Mouse (Mus musculus) midbrain, embryonic 14.5 days (tissue): ENCODE results near the gene Plcb1. TPM values are rescaled to one million over a fixed set of nuclear protein-coding genes. Genes with fewer than 3 reads are reported as not detected.

Experiments used
- ATAC-seq: fragments of 200-750 bp; cut with Nextera tagmentation; 2 replicates; pipeline ENCODE4 v1.8.0; 2017; ENCODE audit warnings: moderate number of reproducible peaks, moderate library complexity; ENCODE audit not compliant: low FRiP score, low TSS enrichment
- DNase-seq: peaks from one replicate; pipeline ENCODE4 v3.0.0-alpha.2; 2015
- H3K27ac ChIP-seq: fragments of 300-500 bp; sonication (generic); replicated peaks from 2 replicates; pipeline ENCODE4 v1.5.1; 2014; ENCODE audit warnings: mild to moderate bottlenecking, low read depth, low read length, moderate library complexity
- H3K27me3 ChIP-seq: fragments of 300-500 bp; sonication (generic); 2 replicates; pipeline ENCODE4 v1.6.1; 2014; ENCODE audit warnings: low read length, control low read depth, mixed read lengths; ENCODE audit not compliant: control insufficient read depth, insufficient read depth
- H3K36me3 ChIP-seq: fragments of 300-500 bp; sonication (generic); 2 replicates; pipeline ENCODE4 v1.6.1; 2014; ENCODE audit warnings: low read length, control low read depth; ENCODE audit not compliant: control insufficient read depth, insufficient read depth
- H3K4me1 ChIP-seq: fragments of 300-500 bp; sonication (generic); 2 replicates; pipeline ENCODE4 v1.6.1; 2014; ENCODE audit warnings: mild to moderate bottlenecking, antibody characterized with exemption, low read length, control low read depth; ENCODE audit not compliant: control insufficient read depth, insufficient read depth
- H3K4me2 ChIP-seq: fragments of 300-500 bp; sonication (generic); 2 replicates; pipeline ENCODE4 v1.6.1; 2014; ENCODE audit warnings: mild to moderate bottlenecking, low read length, moderate library complexity
- H3K4me3 ChIP-seq: fragments of 300-500 bp; sonication (generic); replicated peaks from 2 replicates; pipeline ENCODE4 v1.5.1; 2014; ENCODE audit warnings: low read depth, low read length
- H3K9ac ChIP-seq: fragments of 300-500 bp; sonication (generic); replicated peaks from 2 replicates; pipeline ENCODE4 v1.6.1; 2014; ENCODE audit warnings: mild to moderate bottlenecking, low read length, moderate library complexity
- H3K9me3 ChIP-seq: fragments of 300-500 bp; sonication (generic); 2 replicates; pipeline ENCODE4 v1.6.1; 2016; ENCODE audit warnings: low read length, control low read depth, mixed read lengths; ENCODE audit not compliant: control insufficient read depth
- WGBS: fragments of 180-500 bp; shearing (Covaris S2); extraction: QIAGEN DNeasy Blood & Tissue Kit; methylation state at CpG from one replicate; pipeline ENCODE4 v1.1.7; 2014; 5-methylcytosine and 5-hydroxymethylcytosine counted together
- polyA plus RNA-seq: library from polyadenylated mRNA; unstranded; fragments of >200 nt; fragmentation: Nextera tagmentation; extraction: Ambion mirVana; gene quantifications from 2 replicates; pipeline ENCODE4 v1.2.1, GENCODE M21; 2014

The Plcb1 gene
- polyA plus RNA-seq, 1 experiment from 2014 or later, result 30.7 TPM

DNA sequence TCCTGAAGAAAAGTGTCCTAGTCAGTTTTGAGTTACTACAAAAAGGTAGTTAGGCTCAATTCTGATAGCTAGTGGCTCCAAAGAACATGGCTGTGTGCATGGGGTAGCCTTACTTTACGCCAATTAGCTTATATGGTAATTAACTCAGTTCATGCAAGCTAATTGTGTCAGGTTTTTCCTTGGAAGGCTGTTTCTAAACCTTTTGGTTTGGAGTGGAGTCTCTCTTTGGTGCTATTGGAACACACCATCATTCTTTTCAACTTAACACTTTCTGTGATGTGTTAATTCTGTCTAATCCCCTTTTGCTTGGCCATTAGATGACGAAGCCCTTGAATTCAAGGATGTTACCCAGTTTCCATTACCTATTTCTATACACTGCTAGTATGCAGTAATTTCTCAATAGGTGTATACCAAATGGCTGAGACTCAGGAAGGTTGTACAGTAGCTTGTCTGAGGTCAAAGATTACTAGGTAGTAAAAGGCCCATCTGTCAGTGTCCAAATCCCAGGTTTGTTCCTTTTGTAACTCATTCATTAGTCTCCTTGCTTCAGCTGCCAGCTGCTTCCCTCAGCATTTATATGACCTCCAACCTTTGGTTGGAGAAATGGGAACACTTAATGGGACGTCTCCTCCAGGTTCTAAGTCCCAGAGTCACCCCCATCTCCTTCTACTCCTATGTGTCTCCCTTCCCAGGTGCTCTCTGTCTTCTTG, 42.1 kb downstream of the Plcb1 start:
- peaks cover 8% of the 10 kb centered on the region; the same call in 1 of the 2 replicates for H3K4me1 ChIP-seq
- no peak for DNase-seq
- H3K4me3 ChIP-seq, result no peak overlapping the region
- no peaks in the 10 kb centered on the region for H3K27me3 ChIP-seq
- H3K9me3 ChIP-seq, result no peaks in the 10 kb centered on the region
- H3K36me3 ChIP-seq, result no peaks in the 10 kb centered on the region
- 71% methylated on average over 3 of the region's 3 CpGs for WGBS
- no peak for ATAC-seq
- no peak overlapping the region for H3K27ac ChIP-seq
- no peak overlapping the region for H3K9ac ChIP-seq
- H3K4me2 ChIP-seq, result no peak overlapping the region

DNA sequence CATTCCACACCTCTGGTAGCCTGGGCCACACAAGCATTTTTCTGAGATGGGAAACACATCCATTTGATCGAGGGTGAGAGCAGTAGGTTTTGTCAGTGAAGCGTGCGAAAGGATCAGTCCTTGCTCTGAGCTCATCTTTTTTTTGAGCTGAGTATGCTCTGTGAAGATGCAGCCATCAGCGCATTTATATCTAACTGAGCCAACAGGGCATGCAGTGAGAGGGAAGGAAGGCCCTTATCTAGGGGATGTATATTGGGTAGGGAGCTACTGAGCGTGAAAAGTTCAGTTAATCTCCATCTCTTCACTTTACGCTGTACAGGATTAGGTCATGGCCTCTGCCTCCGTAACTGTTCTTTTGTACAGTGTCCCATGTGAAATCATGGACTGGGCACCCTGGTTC, 46.0 kb downstream of the Plcb1 start:
- Histone ChIP-seq H3K4me3 (no peak overlapping the region), H3K4me2 (no peak overlapping the region), H3K27ac (no peak overlapping the region), H3K9me3 (no peaks in the 10 kb centered on the region), H3K4me1 (no peaks in the 10 kb centered on the region), H3K9ac (no peak overlapping the region), H3K27me3 (no peaks in the 10 kb centered on the region), H3K36me3 (no peaks in the 10 kb centered on the region)
- ATAC-seq (no peak), DNase-seq (no peak)
- 87% methylated on average over 7 of the region's 7 CpGs for WGBS

DNA sequence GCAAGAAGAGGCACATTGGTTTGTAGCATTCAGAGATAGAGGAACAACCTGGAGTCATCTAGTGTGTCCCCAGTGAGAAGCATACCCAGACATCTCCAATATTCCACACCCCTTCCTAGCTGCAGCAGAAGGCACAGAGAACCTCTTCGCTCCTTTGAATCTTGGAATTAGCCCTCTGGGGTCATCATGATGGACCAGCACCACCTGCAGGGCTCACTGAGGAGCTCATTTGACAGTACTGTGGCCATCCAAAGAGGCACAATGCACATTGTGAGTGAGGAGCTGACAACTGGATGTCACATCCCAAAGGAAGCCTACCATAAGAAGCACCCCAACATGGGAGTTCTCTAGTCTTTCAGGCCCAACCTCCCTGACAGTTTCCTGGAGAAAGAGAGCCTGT, 50.2 kb downstream of the Plcb1 start:
- H3K9ac ChIP-seq, result no peak overlapping the region
- H3K4me1 ChIP-seq, result no peaks in the 10 kb centered on the region
- no peaks in the 10 kb centered on the region for H3K27me3 ChIP-seq
- DNase-seq, result no peak
- no peak overlapping the region for H3K4me3 ChIP-seq
- ATAC-seq, result no peak
- no peaks in the 10 kb centered on the region for H3K9me3 ChIP-seq
- H3K36me3 ChIP-seq, result no peaks in the 10 kb centered on the region
- H3K27ac ChIP-seq, result no peak overlapping the region
- no peak overlapping the region for H3K4me2 ChIP-seq
- 90% methylated on average over 1 of the region's 1 CpGs for WGBS

DNA sequence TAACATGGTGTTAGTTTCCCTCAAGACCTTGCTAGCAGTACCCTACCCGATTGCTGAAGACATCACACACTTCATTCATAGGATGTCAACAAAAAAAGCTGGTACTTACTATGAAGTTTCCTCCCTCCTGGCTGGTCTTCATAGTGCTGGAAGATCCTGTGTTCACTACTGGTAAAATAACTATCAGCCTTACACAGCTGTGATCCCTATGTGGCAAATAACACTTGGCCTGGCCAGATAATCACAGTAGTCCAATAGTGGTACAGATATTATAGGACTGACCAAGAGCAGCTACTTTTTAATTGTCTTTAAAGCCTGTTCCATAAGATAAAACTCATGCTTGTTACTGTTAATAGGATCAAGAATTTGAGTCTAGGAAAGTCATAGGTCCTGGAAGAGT, 52.3 kb downstream of the Plcb1 start:
- 92% methylated on average over 1 of the region's 1 CpGs for WGBS
- Histone ChIP-seq H3K4me1 (no peaks in the 10 kb centered on the region), H3K4me3 (no peak overlapping the region), H3K9me3 (no peaks in the 10 kb centered on the region), H3K27me3 (no peaks in the 10 kb centered on the region), H3K27ac (no peak overlapping the region), H3K36me3 (no peaks in the 10 kb centered on the region), H3K4me2 (no peak overlapping the region), H3K9ac (no peak overlapping the region)
- ATAC-seq (no peak), DNase-seq (no peak)

DNA sequence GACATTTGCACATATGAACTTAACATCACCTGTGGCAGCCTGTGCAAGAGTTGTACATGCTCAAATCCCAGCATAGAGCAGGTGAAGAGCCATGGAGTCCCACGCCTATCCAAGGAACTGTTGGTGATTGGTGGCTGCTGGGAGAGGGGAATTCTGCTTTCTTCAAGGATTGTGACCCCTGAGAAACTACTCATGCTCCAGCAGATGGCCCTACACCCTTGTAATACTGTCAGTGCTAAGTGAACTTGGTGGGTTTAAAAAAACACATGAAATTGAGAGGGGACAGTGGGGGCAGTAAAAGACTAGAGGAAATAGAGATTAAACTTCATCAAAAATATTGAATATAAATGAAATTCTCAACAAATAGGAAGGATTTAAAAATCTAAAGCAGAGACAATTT, 53.0 kb downstream of the Plcb1 start:
- H3K27ac ChIP-seq, result no peak overlapping the region
- H3K27me3 ChIP-seq, result no peaks in the 10 kb centered on the region
- 80% methylated on average over 1 of the region's 1 CpGs for WGBS
- no peaks in the 10 kb centered on the region for H3K36me3 ChIP-seq
- DNase-seq (no peak), ATAC-seq (no peak)
- H3K4me2 ChIP-seq, result no peak overlapping the region
- no peaks in the 10 kb centered on the region for H3K4me1 ChIP-seq
- H3K9ac ChIP-seq, result no peak overlapping the region
- H3K4me3 ChIP-seq, result no peak overlapping the region
- H3K9me3 ChIP-seq, result no peaks in the 10 kb centered on the region

DNA sequence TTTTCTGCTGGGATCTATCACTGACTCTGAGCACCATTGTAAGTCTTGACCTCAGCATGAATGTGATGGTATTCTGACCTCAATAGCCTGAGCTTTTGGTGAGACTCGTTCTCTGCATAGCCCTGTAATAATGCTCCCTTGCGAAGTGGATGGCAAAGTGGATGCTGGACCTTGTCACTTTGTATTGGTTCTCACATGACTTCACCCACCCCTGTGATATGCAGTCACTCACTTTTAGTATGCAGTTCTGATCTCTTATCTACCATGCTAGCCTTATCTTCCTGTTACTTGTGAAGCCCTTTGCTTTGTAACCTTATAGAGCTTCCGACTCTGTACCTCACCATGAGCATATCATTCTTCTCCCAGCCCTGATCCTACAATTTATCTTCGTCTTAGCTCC, 57.0 kb downstream of the Plcb1 start:
- Histone ChIP-seq H3K9ac (no peak overlapping the region), H3K27me3 (no peaks in the 10 kb centered on the region), H3K4me3 (no peak overlapping the region), H3K36me3 (no peaks in the 10 kb centered on the region), H3K27ac (no peak overlapping the region), H3K9me3 (no peaks in the 10 kb centered on the region), H3K4me1 (no peaks in the 10 kb centered on the region), H3K4me2 (no peak overlapping the region)
- ATAC-seq, result no peak
- no peak for DNase-seq
- WGBS, result 89% methylated on average over 4 of the region's 4 CpGs

DNA sequence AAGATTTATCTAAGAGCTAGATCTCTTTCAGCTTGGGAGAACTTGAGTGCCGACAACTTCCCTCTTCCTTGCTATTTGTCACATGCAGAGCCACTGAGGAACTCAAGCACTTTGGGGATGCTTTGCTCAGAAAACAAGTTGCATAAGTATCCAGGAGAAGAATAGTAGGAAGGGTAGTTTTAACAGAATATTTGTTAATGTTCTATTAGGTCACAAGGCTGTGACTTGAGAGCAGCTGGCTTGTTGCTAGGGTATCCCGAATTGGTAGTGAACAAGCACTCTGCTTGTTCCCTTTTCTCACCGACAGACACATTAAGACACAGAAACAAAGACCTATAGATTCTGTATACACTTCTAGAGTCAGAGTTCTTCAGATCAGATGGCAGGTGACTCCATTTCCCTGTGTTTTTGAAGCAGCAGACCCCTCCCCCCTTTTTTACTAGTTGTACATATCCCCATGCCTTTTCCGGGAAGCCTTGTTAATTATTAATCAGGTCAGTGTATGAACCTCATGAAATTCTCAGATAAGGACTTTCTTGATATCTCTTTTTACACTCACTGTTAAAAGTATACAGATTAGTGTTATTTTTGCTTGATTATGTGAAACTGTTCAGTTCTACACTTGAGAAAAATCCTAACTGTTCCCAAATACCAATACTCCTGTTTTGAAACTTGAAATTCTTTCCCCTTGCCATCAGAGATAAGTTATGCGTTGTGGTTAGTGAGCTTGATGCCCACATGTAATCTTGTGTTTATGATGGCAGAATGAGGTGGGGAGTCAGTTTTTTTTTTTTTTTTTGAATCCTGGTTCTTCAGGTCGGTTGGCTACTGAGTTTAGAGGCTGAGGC, 58.7 kb downstream of the Plcb1 start:
- 77% methylated on average over 6 of the region's 6 CpGs for WGBS
- H3K27me3 ChIP-seq, result no peaks in the 10 kb centered on the region
- no peaks in the 10 kb centered on the region for H3K9me3 ChIP-seq
- H3K9ac ChIP-seq, result no peak overlapping the region
- no peak overlapping the region for H3K27ac ChIP-seq
- DNase-seq (no peak), ATAC-seq (no peak)
- H3K4me1 ChIP-seq, result no peaks in the 10 kb centered on the region
- H3K36me3 ChIP-seq, result no peaks in the 10 kb centered on the region
- H3K4me2 ChIP-seq, result no peak overlapping the region
- no peak overlapping the region for H3K4me3 ChIP-seq

DNA sequence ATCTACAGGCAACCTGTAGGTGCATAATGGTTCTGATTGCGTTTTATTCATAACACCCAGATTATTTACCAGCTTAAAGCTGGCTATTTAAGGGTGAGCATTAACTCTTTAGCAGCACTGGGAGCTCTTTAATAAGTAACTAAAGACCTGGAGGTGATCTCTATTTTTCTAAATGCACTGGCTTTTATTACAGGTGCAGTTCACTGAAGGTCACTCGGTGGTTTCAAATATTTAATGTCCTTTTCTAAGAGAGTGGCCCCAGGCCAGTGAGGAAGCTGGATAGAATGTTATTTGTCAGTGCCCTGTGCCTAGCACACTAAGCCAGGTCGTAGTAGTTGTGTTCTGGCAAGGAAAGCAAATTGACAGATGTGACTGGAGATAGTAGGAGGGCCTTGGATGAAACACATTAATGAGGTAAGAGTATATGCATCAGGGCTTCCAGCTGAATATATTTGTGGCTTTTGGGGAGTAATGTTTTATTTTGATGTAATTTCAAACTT, 59.4 kb downstream of the Plcb1 start:
- H3K4me2 ChIP-seq, result no peak overlapping the region
- H3K27me3 ChIP-seq, result no peaks in the 10 kb centered on the region
- H3K9ac ChIP-seq, result no peak overlapping the region
- H3K4me1 ChIP-seq, result no peaks in the 10 kb centered on the region
- H3K9me3 ChIP-seq, result no peaks in the 10 kb centered on the region
- no peak overlapping the region for H3K4me3 ChIP-seq
- DNase-seq (no peak), ATAC-seq (no peak)
- WGBS, result 82% methylated on average over 3 of the region's 3 CpGs
- H3K27ac ChIP-seq, result no peak overlapping the region
- H3K36me3 ChIP-seq, result no peaks in the 10 kb centered on the region

DNA sequence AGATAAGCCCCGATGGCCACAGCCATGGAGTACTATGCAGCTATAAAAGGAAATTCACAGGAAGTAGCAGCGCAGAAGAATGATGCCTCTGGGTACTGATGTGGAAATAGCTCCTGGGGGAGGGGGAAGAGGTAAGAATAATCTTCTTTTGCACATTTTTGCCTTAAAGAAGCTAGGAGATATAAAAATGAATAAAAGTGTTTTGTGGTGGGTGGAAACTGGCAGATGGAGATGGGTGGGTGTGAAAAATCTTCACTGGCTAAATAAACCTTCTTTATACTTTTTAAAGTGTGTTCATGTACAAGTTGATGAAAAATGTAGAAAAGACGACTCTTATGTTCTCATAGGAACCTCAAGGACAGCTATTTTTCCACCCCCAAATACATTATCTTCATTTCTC, 60.7 kb downstream of the Plcb1 start:
- no peaks in the 10 kb centered on the region for H3K4me1 ChIP-seq
- H3K27me3 ChIP-seq, result no peaks in the 10 kb centered on the region
- H3K4me2 ChIP-seq, result no peak overlapping the region
- no peak overlapping the region for H3K4me3 ChIP-seq
- no peak overlapping the region for H3K27ac ChIP-seq
- no peaks in the 10 kb centered on the region for H3K9me3 ChIP-seq
- H3K36me3 ChIP-seq, result no peaks in the 10 kb centered on the region
- ATAC-seq (no peak), DNase-seq (no peak)
- WGBS, result 93% methylated on average over 3 of the region's 3 CpGs
- no peak overlapping the region for H3K9ac ChIP-seq
